Mouse (Mus musculus) heart, embryonic 12.5 days (tissue): ENCODE measurements around the gene Robo2. TPM values are rescaled to one million over a fixed set of nuclear protein-coding genes. Genes with fewer than 3 reads are reported as not detected.
"Not testable (repeated sequence)": the region's sequence is repeated elsewhere in the genome, so short reads cannot be mapped to it uniquely, and the experiment has no call there.

Source experiments
- ATAC-seq: fragments of 200-750 bp; cut with Nextera tagmentation; 2 replicates; pipeline ENCODE4 v1.8.0; 2017; ENCODE audit warnings: moderate TSS enrichment, moderate library complexity; ENCODE audit not compliant: insufficient number of reproducible peaks, low FRiP score
- H3K27ac ChIP-seq: fragments of 300-500 bp; sonication (generic); 2 replicates; pipeline ENCODE4 v1.5.1; 2016; ENCODE audit warnings: mild to moderate bottlenecking, moderate library complexity; ENCODE audit not compliant: poor library complexity, severe bottlenecking
- H3K27me3 ChIP-seq: fragments of 300-500 bp; sonication (generic); replicated peaks from 2 replicates; pipeline ENCODE4 v1.6.1; 2016; ENCODE audit warnings: mild to moderate bottlenecking, moderate library complexity
- H3K36me3 ChIP-seq: fragments of 300-500 bp; sonication (generic); 2 replicates; pipeline ENCODE4 v1.6.1; 2016; ENCODE audit warnings: mild to moderate bottlenecking, moderate library complexity
- H3K4me1 ChIP-seq: fragments of 300-500 bp; sonication (generic); replicated peaks from 2 replicates; pipeline ENCODE4 v1.6.1; 2016; ENCODE audit warnings: mild to moderate bottlenecking
- H3K4me2 ChIP-seq: fragments of 300-500 bp; sonication (generic); 2 replicates; pipeline ENCODE4 v1.6.1; 2016; ENCODE audit warnings: mild to moderate bottlenecking, moderate library complexity
- H3K4me3 ChIP-seq: fragments of 300-500 bp; sonication (generic); 2 replicates; pipeline ENCODE4 v1.5.1; 2016; ENCODE audit warnings: mild to moderate bottlenecking
- H3K9ac ChIP-seq: fragments of 300-500 bp; sonication (generic); 2 replicates; pipeline ENCODE4 v1.6.1; 2016; ENCODE audit warnings: mild to moderate bottlenecking, moderate library complexity
- H3K9me3 ChIP-seq: fragments of 300-500 bp; sonication (generic); replicated peaks from 2 replicates; pipeline ENCODE4 v1.6.1; 2016; ENCODE audit warnings: mild to moderate bottlenecking, moderate library complexity
- WGBS: fragments of 180-500 bp; shearing (Covaris S2); methylation state at CpG from one replicate; pipeline ENCODE4 v1.1.7; 2016; 5-methylcytosine and 5-hydroxymethylcytosine counted together
- polyA plus RNA-seq: library from polyadenylated mRNA; unstranded; fragments of >200 nt; fragmentation: Nextera tagmentation; extraction: Ambion mirVana; gene quantifications from 2 replicates; pipeline ENCODE4 v1.2.1, GENCODE M21; 2016

The Robo2 gene
- polyA plus RNA-seq, 1 experiment from 2014 or later: 16.7 TPM

GRCm38 (mm10) chr16:74065958-74066357 is 345.7 kb downstream of the Robo2 start:
- Histone ChIP-seq H3K27ac (no peak overlapping the region), H3K4me2 (no peak overlapping the region), H3K9ac (no peak overlapping the region), H3K9me3 (no peaks in the 10 kb centered on the region), H3K4me3 (no peak overlapping the region), H3K36me3 (no peaks in the 10 kb centered on the region), H3K4me1 (no peaks in the 10 kb centered on the region), H3K27me3 (no peaks in the 10 kb centered on the region)
- WGBS: 56% methylated on average over 2 of the region's 2 CpGs
- no peak for ATAC-seq

- H3K4me1 ChIP-seq: peaks cover 6% of the 10 kb centered on the region
- no peaks in the 10 kb centered on the region for H3K9me3 ChIP-seq
- no peak overlapping the region for H3K9ac ChIP-seq
- H3K36me3 ChIP-seq: no peaks in the 10 kb centered on the region
- ATAC-seq: no peak
- no peak overlapping the region for H3K4me3 ChIP-seq
- H3K4me2 ChIP-seq: no peak overlapping the region
- H3K27me3 ChIP-seq: no peaks in the 10 kb centered on the region
- H3K27ac ChIP-seq: no peak overlapping the region
These were observed 349.7 kb downstream of the Robo2 start for GRCm38 (mm10) chr16:74061951-74062350.

- no peaks in the 10 kb centered on the region for H3K36me3 ChIP-seq
- no peaks in the 10 kb centered on the region for H3K9me3 ChIP-seq
- no peak overlapping the region for H3K27ac ChIP-seq
- H3K4me3 ChIP-seq: no peak overlapping the region
- peaks cover 6% of the 10 kb centered on the region for H3K4me1 ChIP-seq
- H3K27me3 ChIP-seq: no peaks in the 10 kb centered on the region
- H3K9ac ChIP-seq: no peak overlapping the region
- H3K4me2 ChIP-seq: no peak overlapping the region
- no peak for ATAC-seq
These were observed 350.1 kb downstream of the Robo2 start for GRCm38 (mm10) chr16:74061479-74061878.

GRCm38 (mm10) chr16:74056886-74057285 is 354.7 kb downstream of the Robo2 start:
- H3K27me3 ChIP-seq: no peaks in the 10 kb centered on the region
- 0 out of 2 replicates have a peak, but pooled peaks cover 5% of the 10 kb centered on the region for H3K9me3 ChIP-seq
- peaks cover 6% of the 10 kb centered on the region for H3K4me1 ChIP-seq
- no peaks in the 10 kb centered on the region for H3K36me3 ChIP-seq
- H3K4me3 ChIP-seq: no peak overlapping the region
- no peak overlapping the region for H3K9ac ChIP-seq
- WGBS: 82% methylated on average over 2 of the region's 2 CpGs
- H3K4me2 ChIP-seq: no peak overlapping the region
- ATAC-seq: no peak
- H3K27ac ChIP-seq: no peak overlapping the region

GRCm38 (mm10) chr16:74056210-74056609 is 355.4 kb downstream of the Robo2 start:
- 74% methylated on average over 1 of the region's 1 CpGs for WGBS
- ATAC-seq: no peak
- H3K27me3 ChIP-seq: no peaks in the 10 kb centered on the region

GRCm38 (mm10) chr16:74055061-74055751 is 356.4 kb downstream of the Robo2 start:
- no peak for ATAC-seq
- Histone ChIP-seq H3K27me3 (no peaks in the 10 kb centered on the region), H3K4me2 (no peak overlapping the region), H3K4me3 (no peak overlapping the region), H3K9ac (no peak overlapping the region), H3K4me1 (peaks cover 6% of the 10 kb centered on the region), H3K9me3 (0 out of 2 replicates have a peak, but pooled peaks cover 5% of the 10 kb centered on the region), H3K27ac (no peak overlapping the region), H3K36me3 (no peaks in the 10 kb centered on the region)
- WGBS: 70% methylated on average over 10 of the region's 10 CpGs

More at GRCm38 (mm10) chr16:74056210-74056609, 355.4 kb downstream of the Robo2 start:
- H3K36me3 ChIP-seq: no peaks in the 10 kb centered on the region
- no peak overlapping the region for H3K27ac ChIP-seq
- no peak overlapping the region for H3K9ac ChIP-seq
- no peak overlapping the region for H3K4me2 ChIP-seq
- H3K4me3 ChIP-seq: no peak overlapping the region
- H3K9me3 ChIP-seq: 0 out of 2 replicates have a peak, but pooled peaks cover 5% of the 10 kb centered on the region
- peaks cover 6% of the 10 kb centered on the region for H3K4me1 ChIP-seq

GRCm38 (mm10) chr16:74049467-74049866 is 362.2 kb downstream of the Robo2 start:
- Histone ChIP-seq H3K9ac (no peak overlapping the region), H3K9me3 (0 out of 2 replicates have a peak, but pooled peaks cover 5% of the 10 kb centered on the region), H3K36me3 (no peaks in the 10 kb centered on the region), H3K4me2 (no peak overlapping the region), H3K27me3 (no peaks in the 10 kb centered on the region), H3K4me3 (no peak overlapping the region), H3K27ac (no peak overlapping the region), H3K4me1 (no peaks in the 10 kb centered on the region)
- WGBS: 82% methylated on average over 5 of the region's 5 CpGs
- ATAC-seq: no peak

- Histone ChIP-seq H3K4me2 (no peak overlapping the region), H3K9ac (no peak overlapping the region), H3K27me3 (no peaks in the 10 kb centered on the region), H3K4me1 (no peaks in the 10 kb centered on the region), H3K27ac (no peak overlapping the region), H3K9me3 (0 out of 2 replicates have a peak, but pooled peaks cover 5% of the 10 kb centered on the region), H3K4me3 (no peak overlapping the region), H3K36me3 (no peaks in the 10 kb centered on the region)
- ATAC-seq: no peak
- WGBS: 72% methylated on average over 6 of the region's 6 CpGs
These were observed 362.6 kb downstream of the Robo2 start for GRCm38 (mm10) chr16:74048980-74049379.

- no peak overlapping the region for H3K27ac ChIP-seq
- H3K9me3 ChIP-seq: no peaks in the 10 kb centered on the region
- no peaks in the 10 kb centered on the region for H3K36me3 ChIP-seq
- H3K4me2 ChIP-seq: no peak overlapping the region
- H3K4me3 ChIP-seq: no peak overlapping the region
- H3K27me3 ChIP-seq: no peaks in the 10 kb centered on the region
- H3K9ac ChIP-seq: no peak overlapping the region
- no peaks in the 10 kb centered on the region for H3K4me1 ChIP-seq
- ATAC-seq: no peak
- 51% methylated on average over 3 of the region's 3 CpGs for WGBS
These were observed 364.4 kb downstream of the Robo2 start for GRCm38 (mm10) chr16:74047232-74047631.

GRCm38 (mm10) chr16:74040797-74041196 is 370.8 kb downstream of the Robo2 start:
- H3K27me3 ChIP-seq, ATAC-seq, H3K27ac ChIP-seq, H3K4me1 ChIP-seq, H3K4me3 ChIP-seq, H3K36me3 ChIP-seq, H3K4me2 ChIP-seq, H3K9me3 ChIP-seq, H3K9ac ChIP-seq: not testable (repeated sequence)
- WGBS: 71% methylated on average over 2 of the region's 2 CpGs

GRCm38 (mm10) chr16:74027822-74028221 is 383.8 kb downstream of the Robo2 start:
- ATAC-seq: no peak
- Histone ChIP-seq H3K9ac (no peak overlapping the region), H3K9me3 (no peaks in the 10 kb centered on the region), H3K4me2 (no peak overlapping the region), H3K27ac (no peak overlapping the region), H3K4me3 (no peak overlapping the region), H3K27me3 (no peaks in the 10 kb centered on the region), H3K36me3 (no peaks in the 10 kb centered on the region), H3K4me1 (peaks cover 2% of the 10 kb centered on the region)
- WGBS: 52% methylated on average over 4 of the region's 4 CpGs
